Mouse (Mus musculus): Measurements from ENCODE around the gene Klf5.

Gene Klf5

GRCm38 (mm10) chr14:99313062-99313461, 14.6 kb downstream of the Klf5 start:
- no peak for DNase-seq

- no peak for DNase-seq
Measured at GRCm38 (mm10) chr14:99316275-99316674, 17.8 kb downstream of the Klf5 start.

GRCm38 (mm10) chr14:99320736-99321135, 22.2 kb downstream of the Klf5 start:
- no peak for DNase-seq

- DNase-seq: no peak
Measured at GRCm38 (mm10) chr14:99323376-99323775, 24.9 kb downstream of the Klf5 start.

GRCm38 (mm10) chr14:99324523-99324922, 26.0 kb downstream of the Klf5 start:
- no peak for DNase-seq

- no peak for DNase-seq
Measured at GRCm38 (mm10) chr14:99325597-99326472, 27.3 kb downstream of the Klf5 start.

- no peak for DNase-seq
Measured at GRCm38 (mm10) chr14:99336598-99336997, 38.1 kb downstream of the Klf5 start.

GRCm38 (mm10) chr14:99339021-99339420, 40.5 kb downstream of the Klf5 start:
- DNase-seq: no peak

- DNase-seq: no peak
Measured at GRCm38 (mm10) chr14:99339681-99340522, 41.4 kb downstream of the Klf5 start.

GRCm38 (mm10) chr14:99340703-99341102, 42.2 kb downstream of the Klf5 start:
- no peak for DNase-seq

GRCm38 (mm10) chr14:99348175-99348764, 49.8 kb downstream of the Klf5 start:
- DNase-seq: no peak

GRCm38 (mm10) chr14:99349606-99350005, 51.1 kb downstream of the Klf5 start:
- DNase-seq: no peak

- DNase-seq: no peak
Measured at GRCm38 (mm10) chr14:99352989-99353388, 54.5 kb downstream of the Klf5 start.

GRCm38 (mm10) chr14:99354046-99354445, 55.6 kb downstream of the Klf5 start:
- DNase-seq: no peak

- DNase-seq: no peak
Measured at GRCm38 (mm10) chr14:99354761-99355609, 56.5 kb downstream of the Klf5 start.

- no peak for DNase-seq
Measured at GRCm38 (mm10) chr14:99355610-99355870, 57.0 kb downstream of the Klf5 start.

- DNase-seq: no peak
Measured at GRCm38 (mm10) chr14:99362956-99363355, 64.5 kb downstream of the Klf5 start.

GRCm38 (mm10) chr14:99364007-99364784, 65.7 kb downstream of the Klf5 start:
- DNase-seq: no peak
